Comparison of ENCODE assay signal across 7 mouse cellular contexts in genomic region chr9:57421121-57421571, GRCm38 (mm10). TPM values are rescaled to one million over a fixed set of nuclear protein-coding genes. Genes with fewer than 3 reads are reported as not detected.
DNase-seq lines count a peak whose midpoint lies in the region; ATAC-seq and TF ChIP-seq lines count a peak whose summit lies in the region.

No protein-coding gene starts in this region.

- peak; percentile 95 for DNase-seq in A20 (ENCODE audit: low read depth, low spot score)
- DNase-seq in CH12.LX (ENCODE audit: extremely low read depth): peak; percentile 98
- DNase-seq in embryonic facial prominence, embryonic 14.5 days (ENCODE audit: low spot score): peak; percentile 70
- DNase-seq in hindbrain, embryonic 10.5 days (ENCODE audit: low spot score): peak; percentile 29
- DNase-seq in limb, embryonic 10.5 days (ENCODE audit: low spot score): peak; percentile 39
- peak; percentile 66 for DNase-seq in mesoderm, embryonic 11.5 days (ENCODE audit: low read depth, low spot score)
- DNase-seq in thymus, adult 2 months: peak; percentile 81

- H3K9me3 ChIP-seq in CH12.LX (replicated peaks; ENCODE audit: low read length): no peaks in the 10 kb centered on the region
- no peaks in the 10 kb centered on the region for H3K9me3 ChIP-seq in embryonic facial prominence, embryonic 14.5 days (ENCODE audit: control insufficient read depth, low read length)
- no peaks in the 10 kb centered on the region for H3K9me3 ChIP-seq in hindbrain, embryonic 10.5 days
- no peaks in the 10 kb centered on the region for H3K9me3 ChIP-seq in limb, embryonic 10.5 days (replicated peaks)

- ATAC-seq in embryonic facial prominence, embryonic 14.5 days (ENCODE audit: low read depth): peak; percentile 13; the same call in 1 of the 2 replicates

- peak overlapping the region; percentile 88 for H3K4me2 ChIP-seq in CH12.LX (ENCODE audit: insufficient read depth, low read depth, poor library complexity, severe bottlenecking)
- peak overlapping the region; percentile 31; the same call in 1 of the 2 replicates for H3K4me2 ChIP-seq in embryonic facial prominence, embryonic 14.5 days (ENCODE audit: low read depth, low read length)

- no peak; the same call in 1 of the 2 replicates for TF ChIP-seq RAD21 in CH12.LX (IDR thresholded peaks at IDR 0.05; ENCODE audit: low read depth, low read length)

- no peaks in the 10 kb centered on the region; the same call in 1 of the 2 replicates for H3K79me2 ChIP-seq in CH12.LX (replicated peaks; ENCODE audit: control insufficient read depth, extremely low read depth, insufficient read depth, poor library complexity, severe bottlenecking)

- no peak for TF ChIP-seq CTCF in CH12.LX (conservative IDR thresholded peaks at IDR 0.05 in 1 of 2, IDR thresholded peaks at IDR 0.05 in 1 of 2; ENCODE audit: low read depth in 2 of 2, low read length in 2 of 2)
- TF ChIP-seq CTCF in thymus, adult 2 months (IDR thresholded peaks at IDR 0.05; ENCODE audit: borderline replicate concordance, control insufficient read depth, extremely low read depth, insufficient read depth, low read length, poor library complexity): no peak

- peak; percentile 83 for TF ChIP-seq POLR2A in CH12.LX (IDR thresholded peaks at IDR 0.05; ENCODE audit: low read depth, low read length)
- peak; percentile 44; the same call in 1 of the 2 replicates for TF ChIP-seq POLR2A in thymus, adult 2 months (IDR thresholded peaks at IDR 0.05; ENCODE audit: control insufficient read depth, extremely low read depth, insufficient read depth, low read length, poor library complexity)

- WGBS in embryonic facial prominence, embryonic 14.5 days: 57% methylated on average over 9 of the region's 9 CpGs
- WGBS in hindbrain, embryonic 10.5 days: 66% methylated on average over 9 of the region's 9 CpGs
- 56% methylated on average over 9 of the region's 9 CpGs for WGBS in limb, embryonic 10.5 days
- 9% methylated on average over 9 of the region's 9 CpGs for WGBS in thymus, adult 2 months

- H3K36me3 ChIP-seq in CH12.LX (replicated peaks in 1 of 2; ENCODE audit: control insufficient read depth in 1 of 2, insufficient read depth in 1 of 2, low read length in 1 of 2): peaks cover 29 to 70% of the 10 kb centered on the region in 2 experiments
- 0 out of 2 replicates have a peak, but pooled peaks cover 3% of the 10 kb centered on the region for H3K36me3 ChIP-seq in embryonic facial prominence, embryonic 14.5 days (ENCODE audit: control insufficient read depth, insufficient read depth, low read length)
- peaks cover 19% of the 10 kb centered on the region; the same call in 1 of the 2 replicates for H3K36me3 ChIP-seq in hindbrain, embryonic 10.5 days
- H3K36me3 ChIP-seq in limb, embryonic 10.5 days: peaks cover 7% of the 10 kb centered on the region; the same call in 1 of the 2 replicates
- H3K36me3 ChIP-seq in thymus, adult 2 months (ENCODE audit: control insufficient read depth, insufficient read depth, low read length): no peaks in the 10 kb centered on the region

- dilution Hi-C loops in CH12.LX (cut with MboI; ENCODE audit: extremely low pct_ligation_motif_present, extremely low pct_unique_long_range_greater_than_20kb, low sequenced_read_pairs): no loop called here

- TF ChIP-seq EP300 in CH12.LX (IDR thresholded peaks at IDR 0.05; ENCODE audit: low read length): peak; percentile 97

- in situ Hi-C loops in CH12.LX (cut with MboI; ENCODE audit: low pct_ligation_motif_present, low pct_unique_long_range_greater_than_20kb, low sequenced_read_pairs): no loop called here

- peak overlapping the region; percentile 100 for H3K27ac ChIP-seq in CH12.LX (ENCODE audit: insufficient read depth, low read depth)
- H3K27ac ChIP-seq in embryonic facial prominence, embryonic 14.5 days (replicated peaks; ENCODE audit: low read depth, low read length): peak overlapping the region; percentile 87
- peak overlapping the region; percentile 73 for H3K27ac ChIP-seq in hindbrain, embryonic 10.5 days
- peak overlapping the region; percentile 82 for H3K27ac ChIP-seq in limb, embryonic 10.5 days
- H3K27ac ChIP-seq in thymus, adult 2 months (ENCODE audit: control insufficient read depth, insufficient read depth, low read length): peak overlapping the region; percentile 68

- peak overlapping the region; percentile 91 for H3K9ac ChIP-seq in CH12.LX (ENCODE audit: insufficient read depth, low read depth)
- 0 out of 2 replicates have a peak overlapping the region, but pooled peaks have one; percentile 34 for H3K9ac ChIP-seq in embryonic facial prominence, embryonic 14.5 days (ENCODE audit: low read depth, low read length)

- peak overlapping the region; percentile 44 to 73 (median 56) for H3K4me3 ChIP-seq in CH12.LX (replicated peaks in 1 of 3; ENCODE audit: low read depth in 2 of 3, low read length in 2 of 3, poor library complexity in 1 of 3)
- H3K4me3 ChIP-seq in embryonic facial prominence, embryonic 14.5 days (ENCODE audit: low read depth, low read length): no peak overlapping the region
- no peak overlapping the region for H3K4me3 ChIP-seq in hindbrain, embryonic 10.5 days
- no peak overlapping the region for H3K4me3 ChIP-seq in limb, embryonic 10.5 days
- peak overlapping the region; percentile 19; the same call in 1 of the 2 replicates for H3K4me3 ChIP-seq in thymus, adult 2 months (ENCODE audit: control insufficient read depth, insufficient read depth, low read length)

- H3K4me1 ChIP-seq in CH12.LX (ENCODE audit: control insufficient read depth in 1 of 2, insufficient read depth in 2 of 2): peaks cover 21 to 74% of the 10 kb centered on the region in 2 experiments
- peaks cover 20% of the 10 kb centered on the region for H3K4me1 ChIP-seq in embryonic facial prominence, embryonic 14.5 days (ENCODE audit: control insufficient read depth, insufficient read depth, low read length)
- H3K4me1 ChIP-seq in hindbrain, embryonic 10.5 days (replicated peaks): peaks cover 27% of the 10 kb centered on the region
- H3K4me1 ChIP-seq in limb, embryonic 10.5 days: peaks cover 26% of the 10 kb centered on the region
- H3K4me1 ChIP-seq in thymus, adult 2 months (replicated peaks; ENCODE audit: control insufficient read depth, insufficient read depth, low read length): peaks cover 20% of the 10 kb centered on the region

- no peaks in the 10 kb centered on the region for H3K27me3 ChIP-seq in CH12.LX (replicated peaks)
- H3K27me3 ChIP-seq in embryonic facial prominence, embryonic 14.5 days (replicated peaks; ENCODE audit: control insufficient read depth, insufficient read depth, low read length): no peaks in the 10 kb centered on the region
- no peaks in the 10 kb centered on the region for H3K27me3 ChIP-seq in hindbrain, embryonic 10.5 days (ENCODE audit: insufficient read depth, poor library complexity, severe bottlenecking)
- no peaks in the 10 kb centered on the region for H3K27me3 ChIP-seq in limb, embryonic 10.5 days (ENCODE audit: low read depth, poor library complexity, severe bottlenecking)
- no peaks in the 10 kb centered on the region for H3K27me3 ChIP-seq in thymus, adult 2 months (ENCODE audit: control insufficient read depth, insufficient read depth, low read length)

TF ChIP-seq in CH12.LX, 34 proteins besides CTCF, POLR2A, EP300 and RAD21 (continues in another document):
- TF ChIP-seq GABPA (IDR thresholded peaks at IDR 0.05; ENCODE audit: insufficient replicate concordance, low read depth, low read length) (no peak), ZNF384 (IDR thresholded peaks at IDR 0.05; ENCODE audit: low read depth, low read length) (no peak), ELF1 (IDR thresholded peaks at IDR 0.05; ENCODE audit: low read depth, low read length) (peak; percentile 93), MYC (IDR thresholded peaks at IDR 0.05; ENCODE audit: low read depth, low read length) (peak; percentile 97), MAFK (IDR thresholded peaks at IDR 0.05; ENCODE audit: insufficient replicate concordance, low read length) (no peak), JUND (conservative IDR thresholded peaks at IDR 0.05; ENCODE audit: low read depth, low read length) (peak; percentile 80), MXI1 (IDR thresholded peaks at IDR 0.05; ENCODE audit: low read depth, low read length) (peak; percentile 81), CHD2 (IDR thresholded peaks at IDR 0.05; ENCODE audit: low read length) (peak; percentile 60), USF2 (conservative IDR thresholded peaks at IDR 0.05; ENCODE audit: low read depth, low read length) (no peak; the same call in 1 of the 2 replicates), POLR2AphosphoS2 (IDR thresholded peaks at IDR 0.05; ENCODE audit: low read depth, low read length) (peak; percentile 85), USF1 (IDR thresholded peaks at IDR 0.05; ENCODE audit: low read depth, low read length) (no peak), ZKSCAN1 (IDR thresholded peaks at IDR 0.05; ENCODE audit: borderline replicate concordance, low read depth, low read length) (no peak), JUN (IDR thresholded peaks at IDR 0.05; ENCODE audit: insufficient read depth, low read depth, low read length) (peak; percentile 86), E2F4 (IDR thresholded peaks at IDR 0.05; ENCODE audit: insufficient replicate concordance, low read depth, low read length) (no peak), SMC3 (IDR thresholded peaks at IDR 0.05; ENCODE audit: low read depth, low read length) (no peak), KAT2A (IDR thresholded peaks at IDR 0.05; ENCODE audit: insufficient replicate concordance, low read length) (no peak), RCOR1 (conservative IDR thresholded peaks at IDR 0.05; ENCODE audit: low read depth, low read length) (0 out of 2 replicates have a peak, but pooled peaks have one; percentile 43), MEF2A (IDR thresholded peaks at IDR 0.05; ENCODE audit: borderline replicate concordance, low read depth, low read length) (peak; percentile 86)

RNA-seq across cellular contexts. Expression of gene Ppcdc, which starts 18.8 kb away (rescaled TPM):
- total RNA-seq in CH12.LX (2012; rRNA removed) (39.6 and 50.3 TPM in 2 replicates), CH12.LX (2014; rRNA removed) (44.1 and 44.9 TPM in 2 replicates)
- polyA plus RNA-seq in CH12.LX (2012; ENCODE audit: insufficient read length, low read depth): 36.2 and 38.8 TPM in 2 replicates
- polyA plus RNA-seq in embryonic facial prominence, embryonic 14.5 days (2014; fragmentation: Nextera tagmentation; extraction: Ambion mirVana): 20.2 and 25.2 TPM in 2 replicates
- 19.8 and 23.5 TPM in 2 replicates for polyA plus RNA-seq in hindbrain, embryonic 10.5 days (2016; fragmentation: Nextera tagmentation; extraction: Ambion mirVana)
- polyA plus RNA-seq in limb, embryonic 10.5 days (2016; fragmentation: Nextera tagmentation; extraction: Ambion mirVana): 22.4 and 28.5 TPM in 2 replicates
- polyA plus RNA-seq in thymus, adult 2 months (2012; rRNA removed): 73.8 and 82.9 TPM in 2 replicates

RNA-seq across cellular contexts. Expression of gene Scamp5, which starts 46.7 kb away (rescaled TPM):
- total RNA-seq in CH12.LX (2012; rRNA removed) (2.1 and 2.7 TPM in 2 replicates), CH12.LX (2014; rRNA removed) (0.34 and 0.54 TPM in 2 replicates)
- polyA plus RNA-seq in CH12.LX (2012; ENCODE audit: insufficient read length, low read depth): 0.48 and 0.99 TPM in 2 replicates
- 10.9 and 14.5 TPM in 2 replicates for polyA plus RNA-seq in embryonic facial prominence, embryonic 14.5 days (2014; fragmentation: Nextera tagmentation; extraction: Ambion mirVana)
- polyA plus RNA-seq in hindbrain, embryonic 10.5 days (2016; fragmentation: Nextera tagmentation; extraction: Ambion mirVana): 18.2 and 28.9 TPM in 2 replicates
- polyA plus RNA-seq in limb, embryonic 10.5 days (2016; fragmentation: Nextera tagmentation; extraction: Ambion mirVana): 4.3 and 4.5 TPM in 2 replicates
- 9.3 and 12.1 TPM in 2 replicates for polyA plus RNA-seq in thymus, adult 2 months (2012; rRNA removed)

Comparison
In these comparisons a context has a peak if more than half of its experiments do, and no peak if none do; other contexts are left out.
1. DNase-seq: peak in every context shown above with its lines; median percentile 98 in CH12.LX; 95 in A20; 81 in thymus, adult 2 months; 70 in embryonic facial prominence, embryonic 14.5 days; 66 in mesoderm, embryonic 11.5 days; 39 in limb, embryonic 10.5 days; 29 in hindbrain, embryonic 10.5 days.
2. H3K4me3 ChIP-seq: peak in CH12.LX (3 of 3) and thymus, adult 2 months (single experiment); none in embryonic facial prominence, embryonic 14.5 days (single experiment), hindbrain, embryonic 10.5 days (single experiment) and limb, embryonic 10.5 days (single experiment).
3. Peak in every context shown above with its lines, with median percentiles within 50 percentile points of each other: H3K27ac ChIP-seq.